Mouse (Mus musculus) CD4-positive naive resting alpha-beta T cell, adult 57 days (primary cell): ENCODE measurements around the gene Prr22. TPM values are rescaled to one million over a fixed set of nuclear protein-coding genes. Genes with fewer than 3 reads are reported as not detected.

Experiments used
- total RNA-seq: library from RNA; stranded (reverse); gene quantifications from one replicate; pipeline ENCODE4 v1.2.4, GENCODE M21; 2023

The Prr22 gene
- 1.5 TPM for total RNA-seq

DNA sequence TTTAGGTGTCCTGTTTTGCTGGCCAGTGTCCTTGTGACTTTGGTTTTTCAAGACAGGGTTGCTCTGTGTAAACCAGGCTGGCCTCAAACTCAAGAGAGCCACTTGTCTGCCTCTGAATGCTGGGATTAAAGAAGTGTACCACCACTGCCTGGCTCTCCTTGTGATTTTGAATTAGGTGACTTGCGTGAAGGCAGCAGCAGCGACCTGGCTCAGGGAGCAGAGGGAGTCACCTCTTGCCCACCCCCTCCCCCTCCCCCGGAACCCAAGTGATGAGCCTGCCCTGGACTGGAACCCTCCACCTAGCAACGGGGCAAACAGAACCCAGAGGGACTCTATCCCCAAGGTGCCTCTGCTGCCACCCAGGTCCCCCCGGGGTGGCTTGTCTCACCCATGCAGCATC lies at the start of gene Prr22:
Prr22 (plus strand) TSS at position 301 of the 400 bp plus-strand sequence.

DNA sequence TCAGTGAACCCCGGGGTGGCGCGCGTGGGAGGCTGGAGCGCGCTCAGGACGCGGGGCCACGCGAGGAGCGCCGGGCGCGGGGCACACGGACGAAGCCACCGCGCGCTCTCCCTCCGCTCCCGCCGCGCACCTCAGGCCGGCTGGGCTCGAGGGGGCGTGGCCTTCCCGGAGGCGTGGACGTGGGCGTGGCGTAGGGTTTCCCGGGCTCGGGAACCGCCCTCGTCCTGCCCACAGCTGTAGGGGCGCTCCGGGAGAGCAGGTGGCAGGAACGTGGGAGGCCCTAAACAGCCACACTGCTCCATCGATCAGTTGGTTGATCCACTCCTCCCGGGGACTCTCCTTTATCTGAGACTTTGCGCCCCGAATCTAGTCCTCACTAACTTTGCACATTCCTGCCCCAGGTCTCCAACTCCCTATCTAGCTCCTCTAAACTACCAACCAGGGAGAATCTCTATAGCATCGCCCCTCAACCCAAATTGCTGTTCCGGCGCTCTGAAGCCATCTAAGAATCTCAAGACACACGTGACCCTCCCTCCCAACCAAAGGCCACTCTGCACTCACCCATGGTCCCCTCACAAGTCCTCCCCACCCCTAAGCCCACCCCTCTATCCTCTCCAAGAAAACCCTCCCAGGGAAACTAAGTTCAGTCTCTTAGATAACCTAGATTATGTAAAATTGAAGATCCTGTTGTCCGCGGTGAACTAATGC lies 12.5 kb upstream of the Prr22 start, which contains the start of gene Nrtn:
Nrtn (minus strand) TSS at position 115 of the 708 bp plus-strand sequence.

GRCm38 (mm10) chr17:56764474-56765354 lies 5.3 kb upstream of the Prr22 start, which contains the start of gene Dus3l:
Dus3l (plus strand) TSS chr17:56764757.

Other genes with a start within 250 kb of the Prr22 start
- gene Gm20219, start 215.9 kb upstream of the Prr22 start, total RNA-seq: 12.2 TPM
- 425 TPM for gene Safb2, start 185.7 kb upstream of the Prr22 start, total RNA-seq
- 300 TPM for gene Safb, start 185.4 kb upstream of the Prr22 start, total RNA-seq
- gene 2410015M20Rik, start 160.5 kb upstream of the Prr22 start, total RNA-seq: 94.2 TPM
- gene Rpl36, start 156.8 kb upstream of the Prr22 start, total RNA-seq: 1,819 TPM
- gene Lonp1, start 143.4 kb upstream of the Prr22 start, total RNA-seq: 51.3 TPM
- 0.59 TPM for gene Catsperd, start 142.1 kb upstream of the Prr22 start, total RNA-seq
- 111 TPM for gene Ranbp3, start 97.0 kb upstream of the Prr22 start, total RNA-seq
- gene Ndufa11, start 52.5 kb upstream of the Prr22 start, total RNA-seq: 64.4 TPM
- gene Vmac, start 52.2 kb upstream of the Prr22 start, total RNA-seq: 10.4 TPM
- not detected for gene Nrtn, start 12.7 kb upstream of the Prr22 start, total RNA-seq
- 60.2 TPM for gene Dus3l, start 5.5 kb upstream of the Prr22 start, total RNA-seq
- 17.7 TPM for gene Rfx2, start 60.8 kb downstream of the Prr22 start, total RNA-seq
- gene Acsbg2, start 104.2 kb downstream of the Prr22 start, total RNA-seq: not detected
- gene 1700061G19Rik, start 105.2 kb downstream of the Prr22 start, total RNA-seq: 0.65 TPM
- gene Mllt1, start 165.2 kb downstream of the Prr22 start, total RNA-seq: 37.9 TPM
- gene Acer1, start 211.9 kb downstream of the Prr22 start, total RNA-seq: not detected
- gene Clpp, start 220.1 kb downstream of the Prr22 start, total RNA-seq: 28.6 TPM
- 12.4 TPM for gene Alkbh7, start 227.1 kb downstream of the Prr22 start, total RNA-seq
- gene Pspn, start 229.8 kb downstream of the Prr22 start, total RNA-seq: not detected
- 57.0 TPM for gene Gtf2f1, start 241.0 kb downstream of the Prr22 start, total RNA-seq
- gene Gm17949, start 241.2 kb downstream of the Prr22 start, total RNA-seq: not detected